Mouse (Mus musculus): ENCODE data around the gene Camkmt.

GRCm38 (mm10) chr17:85180471-85181060 is 90.2 kb downstream of the Camkmt start:
- no peak for TF ChIP-seq POLR2A (IDR thresholded peaks at IDR 0.05; ENCODE audit: control insufficient read depth, extremely low read depth, insufficient read depth, low read length, poor library complexity)
- TF ChIP-seq CTCF (IDR thresholded peaks at IDR 0.05; ENCODE audit: borderline replicate concordance, control insufficient read depth, extremely low read depth, insufficient read depth, low read length, poor library complexity), result no peak

Measured in thymus, adult 2 months (tissue).